Mouse (Mus musculus): ENCODE data around the gene B4galnt1. TPM values are rescaled to one million over a fixed set of nuclear protein-coding genes. Genes with fewer than 3 reads are reported as not detected.

B4galnt1 gene
- polyA plus RNA-seq, 1 experiment from 2014 or later: 9.3 TPM

- Histone ChIP-seq H3K4me1 (replicated peaks) (peaks cover 37% of the 10 kb centered on the region), H3K9me3 (replicated peaks) (no peaks in the 10 kb centered on the region), H3K27ac (no peak overlapping the region), H3K9ac (no peak overlapping the region), H3K4me2 (no peak overlapping the region), H3K4me3 (replicated peaks) (no peak overlapping the region), H3K36me3 (peaks cover 6% of the 10 kb centered on the region; the same call in 1 of the 2 replicates), H3K27me3 (peaks cover 72% of the 10 kb centered on the region)
- DNase-seq (no peak), ATAC-seq (ENCODE audit: low read depth) (no peak)
- WGBS (ENCODE audit: insufficient replicate concordance): 77% methylated on average over 15 of the region's 15 CpGs
Observed at GRCm38 (mm10) chr10:127171631-127172200, 6.7 kb downstream of the B4galnt1 start.

- ATAC-seq (ENCODE audit: low read depth): no peak
- Histone ChIP-seq H3K36me3 (peaks cover 6% of the 10 kb centered on the region; the same call in 1 of the 2 replicates), H3K4me3 (replicated peaks) (no peak overlapping the region), H3K27me3 (peaks cover 75% of the 10 kb centered on the region), H3K9me3 (replicated peaks) (no peaks in the 10 kb centered on the region), H3K9ac (no peak overlapping the region), H3K27ac (no peak overlapping the region), H3K4me1 (replicated peaks) (peaks cover 41% of the 10 kb centered on the region), H3K4me2 (no peak overlapping the region)
- no peak for DNase-seq
- 63% methylated on average over 16 of the region's 16 CpGs for WGBS (ENCODE audit: insufficient replicate concordance)
Observed at GRCm38 (mm10) chr10:127173148-127174065, 8.4 kb downstream of the B4galnt1 start.

- Histone ChIP-seq H3K27me3 (peaks cover 76% of the 10 kb centered on the region), H3K36me3 (peaks cover 6% of the 10 kb centered on the region; the same call in 1 of the 2 replicates), H3K9me3 (replicated peaks) (no peaks in the 10 kb centered on the region), H3K27ac (no peak overlapping the region), H3K4me3 (replicated peaks) (no peak overlapping the region), H3K4me1 (replicated peaks) (peaks cover 47% of the 10 kb centered on the region), H3K9ac (no peak overlapping the region), H3K4me2 (no peak overlapping the region)
- 69% methylated on average over 7 of the region's 7 CpGs for WGBS (ENCODE audit: insufficient replicate concordance)
- DNase-seq (no peak), ATAC-seq (ENCODE audit: low read depth) (no peak)
Observed at GRCm38 (mm10) chr10:127174170-127174569, 9.1 kb downstream of the B4galnt1 start.

GRCm38 (mm10) chr10:127176228-127176627 is 11.2 kb downstream of the B4galnt1 start:
- DNase-seq (no peak), ATAC-seq (ENCODE audit: low read depth) (no peak)
- 48% methylated on average over 3 of the region's 3 CpGs for WGBS (ENCODE audit: insufficient replicate concordance)
- Histone ChIP-seq H3K9me3 (replicated peaks) (no peaks in the 10 kb centered on the region), H3K4me1 (replicated peaks) (peaks cover 45% of the 10 kb centered on the region), H3K27me3 (peaks cover 79% of the 10 kb centered on the region), H3K9ac (no peak overlapping the region), H3K4me3 (replicated peaks) (no peak overlapping the region), H3K36me3 (peaks cover 6% of the 10 kb centered on the region; the same call in 1 of the 2 replicates), H3K4me2 (no peak overlapping the region), H3K27ac (no peak overlapping the region)

- Histone ChIP-seq H3K9me3 (replicated peaks) (no peaks in the 10 kb centered on the region), H3K27me3 (peaks cover 81% of the 10 kb centered on the region), H3K27ac (no peak overlapping the region), H3K36me3 (peaks cover 3% of the 10 kb centered on the region; the same call in 1 of the 2 replicates), H3K4me1 (replicated peaks) (peaks cover 44% of the 10 kb centered on the region), H3K9ac (no peak overlapping the region), H3K4me3 (replicated peaks) (peak overlapping the region; percentile 48; the same call in 1 of the 2 replicates), H3K4me2 (peak overlapping the region; percentile 72)
- 4% methylated on average over 7 of the region's 7 CpGs for WGBS (ENCODE audit: insufficient replicate concordance)
- DNase-seq (no peak), ATAC-seq (ENCODE audit: low read depth) (no peak)
Observed at GRCm38 (mm10) chr10:127176756-127177155, 11.7 kb downstream of the B4galnt1 start.

GRCm38 (mm10) chr10:127177235-127177634 is 12.2 kb downstream of the B4galnt1 start:
- peaks cover 82% of the 10 kb centered on the region for H3K27me3 ChIP-seq
- DNase-seq (no peak), ATAC-seq (ENCODE audit: low read depth) (no peak)
- H3K4me2 ChIP-seq: peak overlapping the region; percentile 72
- H3K4me1 ChIP-seq (replicated peaks): peaks cover 44% of the 10 kb centered on the region
- no peak overlapping the region for H3K27ac ChIP-seq
- WGBS (ENCODE audit: insufficient replicate concordance): 24% methylated on average over 9 of the region's 9 CpGs
- H3K9me3 ChIP-seq (replicated peaks): no peaks in the 10 kb centered on the region
- H3K36me3 ChIP-seq: no peaks in the 10 kb centered on the region
- H3K9ac ChIP-seq: no peak overlapping the region
- peak overlapping the region; percentile 48 for H3K4me3 ChIP-seq (replicated peaks)

GRCm38 (mm10) chr10:127177719-127178118 is 12.7 kb downstream of the B4galnt1 start:
- Histone ChIP-seq H3K9ac (peak overlapping the region; percentile 30), H3K36me3 (no peaks in the 10 kb centered on the region), H3K27ac (no peak overlapping the region), H3K4me3 (replicated peaks) (peak overlapping the region; percentile 48), H3K4me2 (peak overlapping the region; percentile 72), H3K27me3 (peaks cover 86% of the 10 kb centered on the region), H3K9me3 (replicated peaks) (no peaks in the 10 kb centered on the region), H3K4me1 (replicated peaks) (peaks cover 44% of the 10 kb centered on the region)
- 2% methylated on average over 23 of the region's 23 CpGs for WGBS (ENCODE audit: insufficient replicate concordance)
- peak; percentile 68 for DNase-seq
- peak; percentile 50 for ATAC-seq (ENCODE audit: low read depth)

- Histone ChIP-seq H3K9ac (peak overlapping the region; percentile 30), H3K27ac (no peak overlapping the region), H3K27me3 (peaks cover 93% of the 10 kb centered on the region), H3K4me2 (peak overlapping the region; percentile 72), H3K9me3 (replicated peaks) (no peaks in the 10 kb centered on the region), H3K4me1 (replicated peaks) (peaks cover 49% of the 10 kb centered on the region), H3K4me3 (replicated peaks) (peak overlapping the region; percentile 48), H3K36me3 (no peaks in the 10 kb centered on the region)
- 5% methylated on average over 41 of the region's 41 CpGs for WGBS (ENCODE audit: insufficient replicate concordance)
- DNase-seq (no peak), ATAC-seq (ENCODE audit: low read depth) (no peak)
Observed at GRCm38 (mm10) chr10:127178286-127179027, 13.4 kb downstream of the B4galnt1 start.

- Histone ChIP-seq H3K4me1 (replicated peaks) (peaks cover 61% of the 10 kb centered on the region), H3K9me3 (replicated peaks) (no peaks in the 10 kb centered on the region), H3K9ac (peak within 1 kb of the TSS; percentile 12; the same call in 1 of the 2 replicates), H3K4me3 (replicated peaks) (peak within 1 kb of the TSS; percentile 27), H3K27me3 (peaks cover 97% of the 10 kb centered on the region), H3K27ac (no peak within 1 kb of the TSS; the same call in 1 of the 2 replicates), H3K4me2 (peak within 1 kb of the TSS; percentile 39), H3K36me3 (no peaks in the 10 kb centered on the region)
- ATAC-seq (ENCODE audit: low read depth) (no peak), DNase-seq (no peak)
- WGBS (ENCODE audit: insufficient replicate concordance): 4% methylated on average over 34 of the region's 34 CpGs
Observed at GRCm38 (mm10) chr10:127179871-127180694, 15.1 kb downstream of the B4galnt1 start, which contains the start of gene Slc26a10. Gene Slc26a10 (minus strand): TSS chr10:127180645.

GRCm38 (mm10) chr10:127180695-127181047 is 15.6 kb downstream of the B4galnt1 start:
- H3K9ac ChIP-seq: no peak overlapping the region
- WGBS (ENCODE audit: insufficient replicate concordance): 3% methylated on average over 3 of the region's 3 CpGs
- no peak for ATAC-seq (ENCODE audit: low read depth)
- no peak overlapping the region for H3K4me3 ChIP-seq (replicated peaks)
- no peaks in the 10 kb centered on the region for H3K36me3 ChIP-seq
- no peaks in the 10 kb centered on the region for H3K9me3 ChIP-seq (replicated peaks)
- DNase-seq: no peak
- no peak overlapping the region; the same call in 1 of the 2 replicates for H3K4me2 ChIP-seq
- H3K27ac ChIP-seq: no peak overlapping the region; the same call in 1 of the 2 replicates
- H3K27me3 ChIP-seq: peaks cover 92% of the 10 kb centered on the region
- peaks cover 61% of the 10 kb centered on the region for H3K4me1 ChIP-seq (replicated peaks)
